In the genomic region with DNA sequence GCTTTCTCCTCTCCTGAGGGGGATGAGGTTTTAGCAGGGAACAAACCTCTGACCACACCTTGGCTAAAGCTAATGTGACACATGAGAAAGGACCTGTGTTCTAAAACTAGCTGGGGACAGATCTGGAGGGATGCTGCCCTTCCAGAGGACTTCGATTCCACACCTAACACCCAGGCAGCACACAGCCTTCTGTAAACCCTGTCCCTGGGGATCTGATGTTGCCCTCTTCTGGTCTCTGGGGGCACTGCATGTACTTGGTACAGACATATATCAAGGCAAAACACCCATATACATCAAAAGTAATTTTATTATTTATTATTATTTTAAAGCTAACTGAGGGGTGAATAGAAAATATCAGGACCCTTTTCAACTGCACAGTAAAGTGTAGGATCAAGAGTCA, we compare ENCODE assay signal across 9 mouse cellular contexts.
DNase-seq lines count a peak whose midpoint lies in the region; ATAC-seq and TF ChIP-seq lines count a peak whose summit lies in the region.
"Had no signal": no experiment of that assay in that cellular context is flagged by ENCODE, and none has a peak within 500 bp of the region (broad histone marks: within the 10 kb centered on the region; RNA-seq: fewer than 3 reads in every experiment).

No protein-coding gene starts in this region.

- TF ChIP-seq POLR2A in liver, adult 2 months (IDR thresholded peaks at IDR 0.05; ENCODE audit: extremely low read depth, insufficient read depth, low read length): no peak

- no peak for ATAC-seq in intestine, postnatal 0 days
- ATAC-seq in intestine, embryonic 16.5 days: no peak
- ATAC-seq in forebrain, embryonic 12.5 days (ENCODE audit: low FRiP score): 0 out of 2 replicates have a peak, but pooled peaks have one; percentile 39
- ATAC-seq in monocyte, adult 5-6 weeks (replicated peaks; ENCODE audit: insufficient number of reproducible peaks, low FRiP score, low TSS enrichment, poor library complexity, severe bottlenecking): no peak

- no peaks in the 10 kb centered on the region for H3K79me2 ChIP-seq in liver, adult 2 months (ENCODE audit: control insufficient read depth, insufficient read depth, low read length)

- peak; percentile 76 for TF ChIP-seq CTCF in intestine, postnatal 0 days (IDR thresholded peaks at IDR 0.05; ENCODE audit: low read depth)
- TF ChIP-seq CTCF in liver, adult 2 months (IDR thresholded peaks at IDR 0.05; ENCODE audit: low read depth, low read length): peak; percentile 74

- H3K36me3 ChIP-seq in intestine, postnatal 0 days (ENCODE audit: control insufficient read depth, insufficient read depth): no peaks in the 10 kb centered on the region
- H3K36me3 ChIP-seq in intestine, embryonic 16.5 days (ENCODE audit: control insufficient read depth, insufficient read depth, low read length): no peaks in the 10 kb centered on the region
- no peaks in the 10 kb centered on the region for H3K36me3 ChIP-seq in forebrain, embryonic 12.5 days (replicated peaks)
- H3K36me3 ChIP-seq in liver, adult 2 months (ENCODE audit: control insufficient read depth, insufficient read depth, low read length): no peaks in the 10 kb centered on the region
- H3K36me3 ChIP-seq: embryonic facial prominence, embryonic 15.5 days had no signal

- no peak overlapping the region for H3K9ac ChIP-seq in intestine, postnatal 0 days (ENCODE audit: low read depth, low read length)
- no peak overlapping the region for H3K9ac ChIP-seq in intestine, embryonic 16.5 days (ENCODE audit: low read depth, low read length)
- H3K9ac ChIP-seq in forebrain, embryonic 12.5 days: no peak overlapping the region
- no peak overlapping the region for H3K9ac ChIP-seq in liver, adult 2 months (ENCODE audit: low read depth, low read length)
- H3K9ac ChIP-seq: embryonic facial prominence, embryonic 15.5 days had no signal

- H3K9me3 ChIP-seq in intestine, postnatal 0 days (ENCODE audit: control insufficient read depth): no peaks in the 10 kb centered on the region
- no peaks in the 10 kb centered on the region for H3K9me3 ChIP-seq in intestine, embryonic 16.5 days (ENCODE audit: control insufficient read depth, low read length)
- no peaks in the 10 kb centered on the region for H3K9me3 ChIP-seq in forebrain, embryonic 12.5 days
- H3K9me3 ChIP-seq: embryonic facial prominence, embryonic 15.5 days had no signal

- 65% methylated on average over 1 of the region's 1 CpGs for WGBS in intestine, postnatal 0 days
- WGBS in intestine, embryonic 16.5 days: 38% methylated on average over 1 of the region's 1 CpGs
- 58% methylated on average over 1 of the region's 1 CpGs for WGBS in forebrain, embryonic 12.5 days
- 41% methylated on average over 1 of the region's 1 CpGs for WGBS in liver, adult 2 months

- H3K4me2 ChIP-seq in intestine, postnatal 0 days (replicated peaks; ENCODE audit: low read depth): no peak overlapping the region
- H3K4me2 ChIP-seq in intestine, embryonic 16.5 days (ENCODE audit: low read depth, low read length): no peak overlapping the region
- no peak overlapping the region for H3K4me2 ChIP-seq in forebrain, embryonic 12.5 days
- H3K4me2 ChIP-seq: embryonic facial prominence, embryonic 15.5 days had no signal

- no peaks in the 10 kb centered on the region for H3K27me3 ChIP-seq in intestine, postnatal 0 days (replicated peaks; ENCODE audit: control insufficient read depth, insufficient read depth, low read length)
- no peaks in the 10 kb centered on the region for H3K27me3 ChIP-seq in intestine, embryonic 16.5 days (replicated peaks; ENCODE audit: control insufficient read depth, insufficient read depth, low read length)
- no peaks in the 10 kb centered on the region for H3K27me3 ChIP-seq in forebrain, embryonic 12.5 days
- 0 out of 2 replicates have a peak, but pooled peaks cover 2% of the 10 kb centered on the region for H3K27me3 ChIP-seq in liver, adult 2 months (ENCODE audit: control insufficient read depth, insufficient read depth, low read length)
- H3K27me3 ChIP-seq: embryonic facial prominence, embryonic 15.5 days had no signal

- no peak overlapping the region for H3K4me3 ChIP-seq in intestine, postnatal 0 days (ENCODE audit: low read depth, low read length)
- H3K4me3 ChIP-seq in intestine, embryonic 16.5 days (ENCODE audit: low read length): no peak overlapping the region
- no peak overlapping the region for H3K4me3 ChIP-seq in forebrain, embryonic 12.5 days (replicated peaks)
- no peak overlapping the region for H3K4me3 ChIP-seq in liver, adult 2 months (ENCODE audit: insufficient read depth, low read depth, low read length)
- H3K4me3 ChIP-seq: embryonic facial prominence, embryonic 15.5 days had no signal

- peak; percentile 35 for DNase-seq in A20 (ENCODE audit: low read depth, low spot score)
- peak; percentile 10 for DNase-seq in Muller cell, postnatal 12 days (ENCODE audit: inconsistent ontology term)
- peak; percentile 13 for DNase-seq in liver, adult 2 months (ENCODE audit: extremely low read depth, low read depth, low spot score)
- peak; percentile 22 for DNase-seq in thymus, postnatal 14 days

- no peaks in the 10 kb centered on the region for H3K4me1 ChIP-seq in intestine, postnatal 0 days (replicated peaks; ENCODE audit: control insufficient read depth, insufficient read depth, low read length)
- no peaks in the 10 kb centered on the region for H3K4me1 ChIP-seq in intestine, embryonic 16.5 days (ENCODE audit: control insufficient read depth, insufficient read depth, low read length)
- no peaks in the 10 kb centered on the region for H3K4me1 ChIP-seq in forebrain, embryonic 12.5 days
- H3K4me1 ChIP-seq in liver, adult 2 months (ENCODE audit: control insufficient read depth, insufficient read depth, low read length): no peaks in the 10 kb centered on the region
- H3K4me1 ChIP-seq: embryonic facial prominence, embryonic 15.5 days had no signal

- no peak overlapping the region for H3K27ac ChIP-seq in intestine, postnatal 0 days (ENCODE audit: low read depth, low read length)
- no peak overlapping the region for H3K27ac ChIP-seq in intestine, embryonic 16.5 days (ENCODE audit: low read length)
- H3K27ac ChIP-seq in forebrain, embryonic 12.5 days: no peak overlapping the region
- no peak overlapping the region for H3K27ac ChIP-seq in liver, adult 2 months (replicated peaks; ENCODE audit: insufficient read depth, low read depth, low read length)
- H3K27ac ChIP-seq: embryonic facial prominence, embryonic 15.5 days had no signal
